Mouse (Mus musculus) kidney, adult 2 months (tissue): ENCODE data around the gene Adipor2.

Source experiments
- CTCF ChIP-seq: fragments of 200-500 bp; conservative IDR thresholded peaks from 2 replicates; pipeline ENCODE4 v1.5.1; 2011; ENCODE audit warnings: low read depth, mild to moderate bottlenecking, control low read depth, low read length, moderate library complexity, mixed read lengths; ENCODE audit not compliant: insufficient read depth, insufficient read length
- POLR2A ChIP-seq: fragments of 200-500 bp; IDR thresholded peaks from one replicate; pipeline ENCODE4 v1.6.1; 2011; ENCODE audit warnings: low read depth, low read length, control low read depth

GRCm38 (mm10) chr6:119341409-119341808 lies 76.1 kb downstream of the Adipor2 start:
- no peak for TF ChIP-seq POLR2A
- no peak for TF ChIP-seq CTCF
